Mouse (Mus musculus) myocyte (in vitro differentiated cells): ENCODE data around the gene Cfap61. TPM values are rescaled to one million over a fixed set of nuclear protein-coding genes. Genes with fewer than 3 reads are reported as not detected.
A peak's percentile ranks its signal among the peaks of the same experiment; 100 is the strongest.
"Not testable (repeated sequence)": the region's sequence is repeated elsewhere in the genome, so short reads cannot be mapped to it uniquely, and the experiment has no call there.

Experiments
- H3K27me3 ChIP-seq: one replicate; pipeline ENCODE4 v1.6.1; 2011; ENCODE audit not compliant: control insufficient read depth, insufficient read depth, insufficient read length
- H3K36me3 ChIP-seq: one replicate; pipeline ENCODE4 v1.6.1; 2011; ENCODE audit not compliant: control insufficient read depth, insufficient read depth
- H3K4me2 ChIP-seq: one replicate; pipeline ENCODE4 v1.6.1; 2011; ENCODE audit warnings: low read depth, control low read depth
- H3K4me3 ChIP-seq: one replicate; pipeline ENCODE4 v1.5.1; 2011; ENCODE audit warnings: mild to moderate bottlenecking, control low read depth, moderate library complexity
- H3K79me2 ChIP-seq: one replicate; pipeline ENCODE4 v1.6.1; 2011; ENCODE audit not compliant: control insufficient read depth, insufficient read depth
- H3ac ChIP-seq: one replicate; pipeline ENCODE4 v1.6.1; 2011; ENCODE audit not compliant: control insufficient read depth, insufficient read length
- CEBPB ChIP-seq: IDR thresholded peaks from 2 replicates; pipeline ENCODE4 v1.6.1; 2011; ENCODE audit warnings: mild to moderate bottlenecking, moderate library complexity; ENCODE audit not compliant: poor library complexity, insufficient read depth, severe bottlenecking
- E2F4 ChIP-seq: IDR thresholded peaks from one replicate; pipeline ENCODE4 v1.6.1; 2011; ENCODE audit warnings: mild to moderate bottlenecking, control low read depth, moderate library complexity; ENCODE audit not compliant: insufficient read depth
- MAX ChIP-seq: IDR thresholded peaks from one replicate; pipeline ENCODE4 v1.6.1; 2011; ENCODE audit warnings: low read depth, mild to moderate bottlenecking, control low read depth
- MYOD1 ChIP-seq, 3 experiments: IDR thresholded peaks; one replicate each; pipeline ENCODE4 v1.6.1; 2011; ENCODE audit warnings: control low read depth in 2 of 3, low read depth in 2 of 3, mild to moderate bottlenecking in 2 of 3, moderate library complexity in 1 of 3; ENCODE audit not compliant: insufficient read length in 2 of 3, control insufficient read depth in 1 of 3
- MYOG ChIP-seq, 3 experiments: IDR thresholded peaks; one replicate each; pipeline ENCODE4 v1.6.1; 2011; ENCODE audit warnings: control low read depth in 2 of 3, low read depth in 2 of 3, mild to moderate bottlenecking in 2 of 3; ENCODE audit not compliant: insufficient read length in 2 of 3, control insufficient read depth in 1 of 3, insufficient read depth in 1 of 3
- POLR2A ChIP-seq: IDR thresholded peaks from one replicate; pipeline ENCODE4 v1.6.1; 2011; ENCODE audit warnings: low read depth, mild to moderate bottlenecking, control low read depth, moderate library complexity; ENCODE audit not compliant: insufficient read length
- POLR2AphosphoS2 ChIP-seq: IDR thresholded peaks from one replicate; pipeline ENCODE4 v1.6.1; 2011; ENCODE audit warnings: low read depth, control low read depth; ENCODE audit not compliant: insufficient read length
- REST ChIP-seq: IDR thresholded peaks from one replicate; pipeline ENCODE4 v1.6.1; 2011; ENCODE audit warnings: mild to moderate bottlenecking, control low read depth, moderate library complexity; ENCODE audit not compliant: insufficient read depth, insufficient read length
- SRF ChIP-seq: IDR thresholded peaks from one replicate; pipeline ENCODE4 v1.6.1; 2011; ENCODE audit warnings: low read depth; ENCODE audit not compliant: control insufficient read depth, insufficient read length
- TCF12 ChIP-seq: IDR thresholded peaks from one replicate; pipeline ENCODE4 v1.6.1; 2011; ENCODE audit warnings: mild to moderate bottlenecking, control low read depth; ENCODE audit not compliant: poor library complexity, insufficient read depth, severe bottlenecking
- TCF3 ChIP-seq: IDR thresholded peaks from one replicate; pipeline ENCODE4 v1.6.1; 2011; ENCODE audit warnings: low read depth, control low read depth; ENCODE audit not compliant: insufficient read length
- USF1 ChIP-seq: IDR thresholded peaks from one replicate; pipeline ENCODE4 v1.6.1; 2011; ENCODE audit warnings: low read depth, mild to moderate bottlenecking, control low read depth, moderate library complexity
- polyA plus RNA-seq: library from polyadenylated mRNA; unstranded; fragments of >200 nt; fragmentation: generic; extraction: Trizol; gene quantifications from one replicate; pipeline ENCODE4 v1.2.1, GENCODE M21; 2012; ENCODE audit warnings: missing spikeins

The Cfap61 gene
- polyA plus RNA-seq, 1 experiment, result 0.06 TPM

GRCm38 (mm10) chr2:145903061-145903901, 31.3 kb upstream of the Cfap61 start:
- peak overlapping the region; percentile 86 for H3K4me2 ChIP-seq
- H3K36me3 ChIP-seq, result peaks cover 16% of the 10 kb centered on the region
- TF ChIP-seq SRF, result no peak
- TF ChIP-seq REST, result no peak
- no peak for TF ChIP-seq MAX
- no peak for TF ChIP-seq USF1
- no peak for TF ChIP-seq TCF3
- TF ChIP-seq E2F4, result no peak
- TF ChIP-seq MYOG (IDR thresholded peaks at IDR 0.05; ENCODE audit: control insufficient read depth in 1 of 3, insufficient read depth in 1 of 3, insufficient read length in 2 of 3, low read depth in 2 of 3), result peak in 1 of 3 experiments; percentile 33
- TF ChIP-seq CEBPB, result no peak
- peak; percentile 89 for TF ChIP-seq POLR2A
- no peak for TF ChIP-seq TCF12
- peak; percentile 86 for TF ChIP-seq POLR2AphosphoS2
- no peak for TF ChIP-seq MYOD1 (IDR thresholded peaks at IDR 0.05; ENCODE audit: control insufficient read depth in 1 of 3, insufficient read length in 2 of 3, low read depth in 2 of 3)
- H3K4me3 ChIP-seq, result peak overlapping the region; percentile 77
- H3ac ChIP-seq, result peak overlapping the region; percentile 43
- H3K27me3 ChIP-seq, result no peaks in the 10 kb centered on the region
- peaks cover 50% of the 10 kb centered on the region for H3K79me2 ChIP-seq

GRCm38 (mm10) chr2:145903983-145904616, 30.5 kb upstream of the Cfap61 start:
- H3K4me3 ChIP-seq, result peak overlapping the region; percentile 77
- peaks cover 16% of the 10 kb centered on the region for H3K36me3 ChIP-seq
- H3K27me3 ChIP-seq, result no peaks in the 10 kb centered on the region
- peaks cover 58% of the 10 kb centered on the region for H3K79me2 ChIP-seq
- H3ac ChIP-seq, result peak overlapping the region; percentile 43
- H3K4me2 ChIP-seq, result peak overlapping the region; percentile 82
- TF ChIP-seq SRF (no peak), REST (no peak), MYOG (IDR thresholded peaks at IDR 0.05; ENCODE audit: control insufficient read depth in 1 of 3, insufficient read depth in 1 of 3, insufficient read length in 2 of 3, low read depth in 2 of 3) (no peak)

- H3K79me2 ChIP-seq, result peaks cover 67% of the 10 kb centered on the region
- no peak overlapping the region for H3ac ChIP-seq
- peak overlapping the region; percentile 77 for H3K4me3 ChIP-seq
- H3K36me3 ChIP-seq, result peaks cover 21% of the 10 kb centered on the region
- H3K27me3 ChIP-seq, result no peaks in the 10 kb centered on the region
- peak overlapping the region; percentile 82 for H3K4me2 ChIP-seq
- TF ChIP-seq TCF3 (no peak), POLR2A (no peak), USF1 (no peak), MAX (no peak), REST (no peak), POLR2AphosphoS2 (no peak), MYOG (IDR thresholded peaks at IDR 0.05; ENCODE audit: control insufficient read depth in 1 of 3, insufficient read depth in 1 of 3, insufficient read length in 2 of 3, low read depth in 2 of 3) (no peak), TCF12 (no peak)
These were observed 29.4 kb upstream of the Cfap61 start for GRCm38 (mm10) chr2:145905156-145905555.

GRCm38 (mm10) chr2:145905884-145906283, 28.7 kb upstream of the Cfap61 start:
- H3K4me2 ChIP-seq, H3K27me3 ChIP-seq, H3ac ChIP-seq, H3K4me3 ChIP-seq: not testable (repeated sequence)
- H3K79me2 ChIP-seq, result peaks cover 74% of the 10 kb centered on the region
- H3K36me3 ChIP-seq, result peaks cover 28% of the 10 kb centered on the region

- TF ChIP-seq MYOG (IDR thresholded peaks at IDR 0.05; ENCODE audit: control insufficient read depth in 1 of 3, insufficient read depth in 1 of 3, insufficient read length in 2 of 3, low read depth in 2 of 3) (no peak), POLR2AphosphoS2 (no peak), CEBPB (no peak), SRF (no peak), REST (no peak), TCF12 (no peak), TCF3 (no peak), MYOD1 (IDR thresholded peaks at IDR 0.05; ENCODE audit: control insufficient read depth in 1 of 3, insufficient read length in 2 of 3, low read depth in 2 of 3) (no peak), POLR2A (no peak), MAX (no peak), E2F4 (no peak)
- H3K27me3 ChIP-seq, result no peaks in the 10 kb centered on the region
- no peak overlapping the region for H3K4me2 ChIP-seq
- no peaks in the 10 kb centered on the region for H3K79me2 ChIP-seq
- H3ac ChIP-seq, result no peak overlapping the region
- peaks cover 59% of the 10 kb centered on the region for H3K36me3 ChIP-seq
- H3K4me3 ChIP-seq, result no peak overlapping the region
These were observed 13.5 kb upstream of the Cfap61 start for GRCm38 (mm10) chr2:145920941-145921650.
